Mouse (Mus musculus): ENCODE measurements around the gene Axin1.
"Not testable (repeated sequence)": the region's sequence is repeated elsewhere in the genome, so short reads cannot be mapped to it uniquely, and the experiment has no call there.

Axin1 gene

DNA sequence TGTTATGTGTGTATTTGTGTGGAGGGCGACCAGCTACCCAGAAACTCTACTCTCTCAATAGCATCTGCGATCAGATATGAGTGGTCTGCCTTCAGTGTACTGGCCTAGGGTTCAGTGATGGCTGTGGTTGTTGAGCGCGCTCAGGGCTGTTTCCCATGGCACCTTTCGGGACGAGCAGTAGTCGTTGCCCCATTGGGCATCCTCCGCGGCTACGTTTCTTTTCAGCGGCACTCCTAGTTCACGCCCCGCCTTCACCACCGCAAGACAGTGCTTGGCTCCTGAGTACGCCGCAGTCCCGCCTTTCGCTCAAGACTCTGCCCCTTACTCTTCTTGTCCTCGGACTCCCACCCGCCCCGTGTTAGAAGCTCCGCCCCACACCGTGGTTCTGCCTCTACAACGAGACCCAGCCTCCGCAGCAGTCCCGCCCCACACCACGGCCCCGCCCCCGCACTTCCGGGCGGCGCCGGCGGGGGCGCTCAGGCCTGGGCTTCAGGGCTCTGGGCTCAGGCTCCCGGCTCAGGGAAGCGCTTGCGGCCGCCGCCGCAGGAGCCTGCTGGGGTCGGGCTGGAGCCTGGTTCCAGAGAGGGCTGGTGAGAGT is at the start of gene Axin1:
TSS of gene Axin1 (plus strand) at position 450 of the 598 bp plus-strand sequence.
- peak; percentile 97 for DNase-seq (ENCODE audit: extremely low spot score, low spot score)

DNA sequence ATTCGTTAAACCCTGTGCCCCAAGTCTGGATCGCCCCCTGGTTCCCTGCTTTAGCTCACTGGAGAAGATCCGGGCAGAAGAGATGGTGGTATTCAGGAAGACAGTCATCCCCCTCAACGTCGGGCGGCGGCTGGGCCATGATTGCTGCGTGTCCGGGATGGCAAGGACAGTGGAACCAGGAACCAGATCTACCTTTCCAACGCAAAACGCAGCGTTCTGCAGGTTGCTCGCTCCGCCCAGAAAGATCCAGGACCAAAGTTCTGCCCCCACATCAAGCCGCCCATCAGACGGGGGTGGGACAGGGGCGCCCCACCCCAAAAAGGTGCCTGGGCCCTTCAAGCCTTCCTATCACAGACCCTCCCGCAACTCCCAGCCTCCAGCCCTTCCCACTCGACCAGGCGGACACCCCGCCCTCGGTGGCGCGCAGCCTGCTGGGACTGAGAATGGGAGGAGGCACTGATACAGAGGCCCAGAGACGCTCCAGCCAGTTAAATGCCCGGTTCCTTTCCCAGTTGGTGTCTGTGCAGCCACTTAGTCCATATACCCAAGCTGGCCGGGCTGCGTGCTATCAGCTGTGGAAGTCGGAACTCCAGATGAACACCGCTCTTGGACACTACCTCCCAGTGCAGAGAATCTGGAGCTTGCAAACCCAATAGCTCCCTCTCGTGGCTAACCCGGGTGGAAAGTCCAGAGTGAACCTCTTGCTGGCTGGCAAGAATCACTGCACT is 48.4 kb upstream of the Axin1 start, which contains the start of gene Decr2:
TSS of gene Decr2 (minus strand) at position 433 of the 728 bp plus-strand sequence.
- peak; percentile 88 for DNase-seq (ENCODE audit: extremely low spot score, low spot score)

DNA sequence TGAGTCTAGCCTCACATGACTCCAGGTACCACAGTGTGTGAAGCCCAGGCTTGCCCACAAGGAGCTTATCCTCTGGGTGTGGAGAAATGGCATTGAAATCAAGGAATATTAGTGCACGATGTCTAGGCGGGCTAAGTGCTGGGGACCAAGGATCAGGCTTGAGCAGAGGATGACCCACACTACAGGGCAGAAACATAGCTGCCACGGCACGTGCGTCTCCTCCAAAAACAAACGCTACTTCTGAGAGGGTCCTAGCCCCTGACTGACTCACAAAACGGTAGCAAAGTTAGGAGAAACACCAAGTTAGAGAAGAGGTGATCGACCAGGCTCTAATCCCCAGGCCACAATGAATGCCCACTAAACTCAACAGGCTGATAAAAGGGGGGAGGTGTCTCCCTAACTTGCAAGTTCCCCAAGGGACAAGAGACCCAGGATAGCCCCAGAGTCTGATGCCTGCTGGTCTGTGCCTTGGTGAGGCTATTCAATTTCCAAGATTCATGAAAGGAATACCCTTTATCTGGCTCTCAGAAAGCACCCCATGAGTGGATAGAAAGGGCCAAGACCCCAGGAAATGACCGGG is 43.9 kb upstream of the Axin1 start:
- no peak for DNase-seq (ENCODE audit: extremely low spot score, low spot score)

DNA sequence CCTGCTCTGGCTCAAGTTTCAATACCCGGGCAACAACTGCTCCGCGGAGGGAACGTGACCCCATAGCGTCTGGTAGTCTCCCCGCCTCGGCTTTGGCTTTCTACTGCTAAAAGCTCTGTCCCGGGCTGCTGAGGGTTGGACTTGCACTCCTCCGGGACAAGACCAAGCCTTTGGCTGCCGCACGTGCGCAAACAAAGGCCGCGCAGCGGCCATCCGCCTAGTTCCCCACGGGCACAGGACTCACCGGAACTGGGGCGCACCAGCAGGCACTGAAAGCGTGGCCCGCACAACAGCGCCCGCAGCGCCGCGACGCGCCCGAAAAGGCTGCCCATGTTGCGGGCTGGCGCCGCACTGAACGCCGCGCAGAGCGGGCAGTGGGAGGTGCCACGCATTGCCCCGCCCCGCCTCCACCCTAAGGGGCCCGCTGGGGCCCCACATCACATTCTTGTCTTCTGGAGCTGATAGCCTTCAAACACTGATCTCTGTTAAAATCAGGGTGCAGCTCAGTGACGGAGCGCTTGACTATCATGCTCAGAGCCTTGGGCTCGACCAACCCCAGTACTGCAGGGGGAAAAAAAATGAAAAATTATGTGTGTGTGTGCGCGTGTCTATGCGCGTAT is 43.3 kb upstream of the Axin1 start, which contains the start of gene Nme4:
TSS of gene Nme4 (minus strand) at position 482 of the 620 bp plus-strand sequence.
- peak; percentile 84 for DNase-seq (ENCODE audit: extremely low spot score, low spot score)

GRCm38 (mm10) chr17:26098461-26098860 is 40.0 kb upstream of the Axin1 start:
- DNase-seq (ENCODE audit: extremely low spot score, low spot score): no peak

GRCm38 (mm10) chr17:26099316-26099715 is 39.2 kb upstream of the Axin1 start:
- not testable (repeated sequence) for DNase-seq (ENCODE audit: extremely low spot score, low spot score)

DNA sequence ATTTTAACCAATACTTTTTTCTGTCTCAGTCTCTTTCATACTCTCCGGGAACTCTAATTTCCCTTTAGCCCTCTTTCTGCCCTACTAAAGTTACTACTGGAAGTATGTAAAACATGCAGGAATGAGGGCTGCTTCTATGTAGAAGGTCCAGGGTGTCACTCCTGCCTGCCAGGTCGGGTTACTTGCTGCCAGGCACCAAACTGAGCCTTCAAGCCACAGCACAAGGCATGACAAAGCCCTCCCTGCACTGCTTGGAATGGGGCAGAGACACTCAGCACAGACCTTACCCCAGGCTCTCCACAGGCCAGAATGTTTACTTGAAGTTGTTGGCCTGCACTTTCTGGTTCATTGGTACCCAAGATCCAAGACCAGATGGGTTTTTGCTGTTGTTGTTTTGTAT is 38.3 kb upstream of the Axin1 start:
- no peak for DNase-seq (ENCODE audit: extremely low spot score, low spot score)

GRCm38 (mm10) chr17:26101478-26101877 is 37.0 kb upstream of the Axin1 start:
- DNase-seq (ENCODE audit: extremely low spot score, low spot score): no peak

DNA sequence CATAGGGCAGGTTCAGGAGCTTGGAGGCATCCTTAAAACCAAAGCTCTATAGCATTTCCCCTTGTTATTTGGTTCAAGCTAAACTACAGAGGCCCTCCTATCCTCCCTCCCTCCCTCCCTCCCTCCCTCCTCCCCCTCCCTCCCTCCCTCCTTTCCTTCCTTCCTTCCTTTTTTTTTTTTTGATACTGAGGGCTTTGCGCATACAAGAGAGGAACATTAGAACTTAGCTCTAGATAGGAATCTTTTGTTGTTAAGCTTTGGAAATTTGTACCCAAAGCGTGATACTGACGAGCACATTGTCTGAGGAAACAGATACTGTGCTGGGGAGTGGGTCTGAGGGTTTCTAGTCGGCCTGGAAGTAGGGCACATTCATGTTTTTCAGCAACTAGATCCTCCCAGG is 32.9 kb upstream of the Axin1 start:
- DNase-seq (ENCODE audit: extremely low spot score, low spot score): no peak

GRCm38 (mm10) chr17:26110156-26110555 is 28.3 kb upstream of the Axin1 start:
- DNase-seq (ENCODE audit: extremely low spot score, low spot score): no peak

- no peak for DNase-seq (ENCODE audit: extremely low spot score, low spot score)
Observed at GRCm38 (mm10) chr17:26111024-26111423, 27.5 kb upstream of the Axin1 start.

DNA sequence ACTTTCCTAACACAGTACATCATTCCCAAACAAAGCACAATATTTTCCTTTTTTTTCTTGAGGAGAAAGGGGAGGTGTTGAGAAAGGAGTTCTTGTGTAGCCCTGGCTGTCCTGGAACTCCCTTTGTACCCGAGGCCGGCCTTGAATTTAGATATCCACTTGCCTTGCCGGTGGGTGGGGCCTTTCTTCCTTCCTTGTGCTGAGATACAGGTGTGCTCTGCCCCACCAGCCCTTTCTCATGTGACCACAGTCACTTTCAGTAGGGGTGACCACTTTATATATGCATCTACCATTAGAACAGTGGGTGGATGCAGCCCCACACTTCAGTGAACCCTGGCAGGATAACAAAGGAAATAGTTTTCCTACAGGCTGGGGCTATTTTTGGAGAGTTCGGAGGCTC is 26.8 kb upstream of the Axin1 start:
- no peak for DNase-seq (ENCODE audit: extremely low spot score, low spot score)

DNA sequence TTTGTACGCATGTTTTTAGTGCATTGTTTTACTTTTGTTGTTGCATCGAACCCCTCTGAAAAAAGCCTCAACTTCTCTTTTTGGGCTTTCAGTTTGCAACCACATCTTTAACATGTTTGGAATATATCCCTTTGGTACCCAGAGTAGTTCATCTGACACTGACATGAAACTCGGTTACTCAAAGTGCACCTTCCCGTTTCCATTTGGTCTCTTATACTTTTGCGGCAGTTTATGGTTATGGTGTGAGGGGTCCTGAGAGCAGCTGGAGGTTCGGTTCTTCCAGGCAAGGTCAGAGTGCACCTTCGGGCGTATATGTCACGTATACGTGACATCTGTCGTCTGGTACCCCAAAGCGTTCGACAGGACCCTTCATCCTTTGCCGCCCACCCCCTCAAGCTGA is 25.7 kb upstream of the Axin1 start:
- no peak for DNase-seq (ENCODE audit: extremely low spot score, low spot score)

DNA sequence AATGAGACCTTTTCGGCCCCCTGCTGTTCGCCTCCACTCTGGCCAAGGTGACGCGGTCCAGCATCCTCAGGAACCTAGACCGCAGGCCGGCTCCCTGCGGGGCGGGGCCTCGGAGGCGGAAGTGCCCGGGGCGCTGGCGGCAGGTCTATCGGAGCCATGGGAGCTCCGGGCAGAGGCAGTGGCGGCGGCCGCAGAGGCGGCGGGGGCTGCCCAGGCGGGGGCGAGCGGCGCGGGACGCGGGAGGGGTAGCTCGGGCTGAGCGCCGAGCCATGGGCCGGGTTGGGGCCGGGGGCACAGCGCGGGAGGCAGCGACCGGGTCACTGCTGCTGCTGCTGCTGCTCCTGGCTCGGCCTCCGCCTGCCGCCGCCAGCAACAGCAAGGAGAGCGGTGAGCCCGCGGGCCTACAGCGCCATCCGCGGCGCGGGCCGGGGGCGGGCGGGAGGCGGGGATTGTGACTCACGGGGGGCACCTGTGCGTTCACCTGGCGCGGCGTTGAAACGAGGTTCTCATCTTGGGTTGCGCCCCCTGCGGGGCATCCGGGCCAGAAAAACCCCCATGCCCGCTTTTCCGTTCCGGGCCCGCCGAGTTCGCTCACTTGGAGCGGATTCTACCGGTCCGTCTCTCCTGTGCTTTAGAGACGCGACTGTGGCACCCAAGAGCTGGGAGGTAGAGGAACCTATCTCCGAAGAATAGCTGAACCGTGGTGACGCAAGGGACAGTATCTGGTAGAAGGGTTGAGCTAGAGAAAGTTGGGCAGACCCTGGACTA is 25.1 kb upstream of the Axin1 start, which contains the start of gene Tmem8:
TSS of gene Tmem8 (plus strand) at position 119 of the 768 bp plus-strand sequence.
- peak; percentile 79 for DNase-seq (ENCODE audit: extremely low spot score, low spot score)

DNA sequence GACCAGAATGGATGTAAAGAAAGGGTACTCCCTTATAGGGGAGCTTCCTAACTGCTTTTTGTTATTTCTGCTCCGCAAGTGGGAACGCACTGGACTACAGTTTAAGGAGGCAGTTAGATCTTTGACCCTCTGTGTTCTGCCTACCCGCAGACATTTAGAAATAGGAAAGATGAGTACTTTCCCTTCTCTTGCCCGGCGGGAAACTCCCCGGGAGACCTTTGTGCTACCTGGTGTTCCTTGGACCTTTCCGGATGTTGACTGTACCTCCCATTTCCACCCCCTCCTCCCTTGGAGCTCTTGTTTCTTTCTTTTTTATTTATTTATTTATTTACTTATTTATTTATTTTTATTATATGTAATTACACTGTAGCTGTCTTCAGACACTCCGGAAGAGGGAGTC is 24.4 kb upstream of the Axin1 start:
- no peak for DNase-seq (ENCODE audit: extremely low spot score, low spot score)

DNA sequence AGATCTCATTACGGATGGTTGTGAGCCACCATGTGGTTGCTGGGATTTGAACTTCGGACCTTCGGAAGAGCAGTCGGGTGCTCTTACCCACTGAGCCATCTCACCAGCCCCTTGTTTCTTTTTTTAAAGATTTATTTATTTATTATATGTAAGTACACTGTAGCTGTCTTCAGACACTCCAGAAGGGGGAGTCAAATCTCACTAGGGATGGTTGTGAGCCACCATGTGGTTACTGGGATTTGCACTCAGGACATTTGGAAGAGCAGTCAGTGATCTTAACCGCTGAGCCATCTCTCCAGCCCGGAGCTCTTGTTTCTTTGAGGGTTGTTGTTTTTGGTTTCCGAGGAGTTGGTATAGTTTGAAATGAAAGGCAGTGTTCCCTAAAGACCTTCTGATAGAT is 24.0 kb upstream of the Axin1 start:
- not testable (repeated sequence) for DNase-seq (ENCODE audit: extremely low spot score, low spot score)

- DNase-seq (ENCODE audit: extremely low spot score, low spot score): no peak
Observed at GRCm38 (mm10) chr17:26115205-26115898, 23.1 kb upstream of the Axin1 start.

- no peak for DNase-seq (ENCODE audit: extremely low spot score, low spot score)
Observed at GRCm38 (mm10) chr17:26115956-26116487, 22.5 kb upstream of the Axin1 start.

GRCm38 (mm10) chr17:26116503-26117258 is 21.8 kb upstream of the Axin1 start:
- DNase-seq (ENCODE audit: extremely low spot score, low spot score): no peak
